Mouse (Mus musculus) right cerebral cortex, adult 2 months (tissue): ENCODE results near the gene Hdac10.

Experiments used
- DNase-seq, 2 experiments: peaks; one replicate each; pipeline ENCODE4 v3.0.0; 2021 to 2022; ENCODE audit warnings: low spot score in 2 of 2

Gene Hdac10

GRCm38 (mm10) chr15:89124312-89124711, 4.2 kb downstream of the Hdac10 start:
- DNase-seq = no peak

DNA sequence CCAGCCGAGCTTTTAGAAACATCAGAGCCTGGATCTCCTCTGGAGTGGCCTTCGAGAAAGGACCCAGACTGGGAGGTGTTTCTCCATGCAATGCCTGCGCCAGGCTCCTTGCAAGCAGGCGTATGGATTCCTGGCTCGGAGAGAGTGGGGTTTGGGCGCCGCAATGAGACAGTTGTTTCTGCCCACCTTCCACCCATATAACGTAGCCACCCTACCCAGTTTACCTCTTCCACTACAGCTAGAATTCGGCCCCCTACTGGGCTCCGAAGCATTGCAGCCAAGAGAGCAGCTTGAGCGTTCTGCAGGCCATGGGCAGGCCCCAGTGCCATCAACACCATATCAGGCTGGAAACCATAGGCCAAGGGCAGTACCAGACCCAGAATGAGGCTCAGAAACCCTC, 4.9 kb downstream of the Hdac10 start:
- DNase-seq = peak; percentile 69 to 77

DNA sequence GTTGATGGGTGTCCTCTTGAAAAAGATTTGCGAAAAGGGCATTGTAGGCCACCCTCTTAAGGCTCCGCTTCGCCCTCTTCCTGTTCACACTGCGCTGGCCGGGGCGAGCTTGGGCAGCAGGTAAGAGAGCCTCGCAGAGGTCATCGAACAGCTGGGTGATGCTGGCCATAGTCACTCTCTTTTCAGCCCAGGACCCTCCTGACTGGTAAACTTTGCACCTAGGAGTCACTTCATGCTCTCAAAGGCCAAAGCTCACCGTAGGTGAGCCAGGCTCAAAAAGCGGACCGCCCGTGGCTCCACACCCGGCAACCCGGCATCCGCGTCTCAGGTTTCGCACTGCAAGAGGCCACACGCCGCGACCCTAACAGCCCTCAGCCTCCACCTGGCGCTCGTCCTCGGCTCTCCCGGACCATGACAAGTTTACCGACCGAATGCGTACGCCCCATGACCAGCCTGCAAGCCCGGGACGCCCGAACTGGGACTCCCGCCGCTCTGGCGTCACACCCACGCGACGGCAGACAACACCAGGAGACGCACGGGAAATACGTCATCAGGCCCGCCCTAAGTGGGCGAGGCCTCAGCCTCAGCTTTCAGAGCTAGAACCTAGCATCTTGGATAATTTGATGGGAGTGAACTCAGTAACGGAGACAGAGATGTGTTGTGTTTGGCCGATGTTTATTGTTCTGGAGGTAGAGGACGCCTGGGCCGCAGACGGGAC, 5.7 kb downstream of the Hdac10 start, which contains the start of gene Tubgcp6:
Gene Tubgcp6 (minus strand): TSS at position 464 of the 718 bp plus-strand sequence.
- DNase-seq = peak; percentile 97 to 98

DNA sequence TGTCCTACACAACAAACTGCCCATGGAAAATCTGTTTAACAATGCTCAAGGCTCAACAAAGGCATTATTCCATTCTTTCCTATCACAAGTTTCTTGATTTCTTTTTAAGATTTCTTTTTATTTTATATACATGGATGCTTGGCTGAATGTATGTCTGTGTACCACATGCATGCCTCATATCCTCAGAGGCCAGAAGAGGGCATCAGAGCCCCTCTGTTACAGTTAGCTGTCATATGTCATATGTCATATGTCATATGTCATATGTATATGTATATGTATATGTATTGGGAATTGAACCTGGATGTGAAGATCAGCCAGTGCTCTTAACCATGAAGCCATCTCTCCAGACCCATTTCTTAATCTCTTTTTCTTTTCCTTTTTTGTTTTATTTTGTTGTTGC, 10.5 kb downstream of the Hdac10 start:
- no peak for DNase-seq

DNA sequence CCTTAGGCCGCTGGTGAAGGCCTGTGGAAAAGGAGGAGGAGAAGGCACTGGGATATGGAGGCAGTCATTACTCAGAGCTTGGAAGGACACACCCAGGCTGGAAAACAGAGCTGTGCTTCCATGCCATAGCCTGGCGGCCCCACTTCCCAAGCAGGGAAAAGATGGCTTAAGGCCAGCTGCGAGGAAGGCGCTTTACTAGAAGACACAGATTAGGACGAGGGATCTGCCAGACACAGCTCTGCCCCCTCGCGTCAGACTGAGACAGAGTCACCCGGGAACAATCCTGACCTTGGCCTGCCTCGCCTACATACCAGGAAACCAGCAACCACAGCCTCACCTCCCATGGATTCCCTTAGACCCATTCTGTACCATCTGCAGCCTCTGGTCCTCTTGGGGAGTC, 18.4 kb downstream of the Hdac10 start:
- DNase-seq = no peak

- no peak for DNase-seq
Observed at GRCm38 (mm10) chr15:89106976-89107375, 21.5 kb downstream of the Hdac10 start.

- DNase-seq = peak; percentile 50 to 64
Observed at GRCm38 (mm10) chr15:89106073-89106472, 22.4 kb downstream of the Hdac10 start.

DNA sequence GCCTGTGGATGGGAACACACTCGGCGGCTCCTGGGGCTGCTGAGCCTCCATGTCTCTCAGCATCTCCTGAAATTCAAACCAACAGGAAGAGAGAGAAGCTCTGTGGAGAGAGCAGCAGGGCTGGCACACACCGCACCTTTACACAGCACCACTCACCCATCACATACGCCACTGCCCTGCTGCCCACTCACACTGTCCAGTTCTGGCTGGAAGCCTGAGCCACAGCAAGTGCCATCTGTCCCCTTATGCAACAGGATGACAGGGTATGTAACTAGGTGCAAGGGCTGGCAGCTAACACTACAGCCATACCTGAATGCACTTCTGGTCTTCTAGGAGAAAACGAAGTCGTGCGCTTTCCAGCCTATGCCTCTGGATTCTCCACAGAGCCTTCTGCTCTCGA, 24.1 kb downstream of the Hdac10 start:
- peak; percentile 68 for DNase-seq

GRCm38 (mm10) chr15:89103921-89104320, 24.6 kb downstream of the Hdac10 start:
- no peak for DNase-seq

DNA sequence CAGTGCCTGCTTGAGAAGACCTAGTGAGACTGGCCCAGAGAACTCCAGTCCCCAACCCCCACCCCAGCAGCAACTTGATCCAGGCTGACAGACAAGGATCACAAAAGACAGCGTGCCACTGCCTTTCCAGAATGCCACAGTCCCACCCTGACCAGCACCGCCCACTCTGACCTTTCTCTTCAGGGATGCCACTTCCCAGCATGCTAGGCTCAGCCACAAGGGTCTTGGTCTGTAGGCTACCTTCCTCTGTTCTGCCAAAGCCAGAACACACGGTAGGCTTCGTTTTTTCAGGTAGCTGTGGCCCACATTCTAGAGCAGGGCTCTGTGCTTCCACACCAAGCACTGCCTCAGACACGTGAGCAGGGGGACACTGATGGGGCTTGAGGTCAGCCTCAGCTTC, 25.9 kb downstream of the Hdac10 start:
- no peak for DNase-seq

- no peak for DNase-seq
Observed at GRCm38 (mm10) chr15:89100823-89101222, 27.7 kb downstream of the Hdac10 start.

GRCm38 (mm10) chr15:89098616-89099015, 29.9 kb downstream of the Hdac10 start:
- DNase-seq = no peak

DNA sequence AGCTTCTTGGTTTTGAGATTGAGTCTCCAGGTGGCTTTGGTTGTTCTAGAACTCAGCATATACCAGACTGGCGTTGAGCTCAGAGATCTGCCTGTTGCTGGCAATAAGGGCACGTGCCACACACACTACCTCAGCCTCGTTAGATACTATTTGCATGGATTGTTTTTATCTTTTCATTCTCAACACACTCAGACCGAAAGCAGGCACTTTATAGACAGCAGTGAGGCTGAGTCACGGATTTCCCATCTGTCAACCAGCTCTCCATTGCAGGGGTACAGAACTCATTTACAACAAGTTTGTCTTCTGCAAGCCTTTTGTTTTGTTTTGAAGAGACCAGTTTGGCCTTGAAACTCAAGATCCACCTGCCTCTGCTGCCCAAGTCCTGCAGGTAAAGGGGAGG, 31.1 kb downstream of the Hdac10 start:
- DNase-seq = no peak

DNA sequence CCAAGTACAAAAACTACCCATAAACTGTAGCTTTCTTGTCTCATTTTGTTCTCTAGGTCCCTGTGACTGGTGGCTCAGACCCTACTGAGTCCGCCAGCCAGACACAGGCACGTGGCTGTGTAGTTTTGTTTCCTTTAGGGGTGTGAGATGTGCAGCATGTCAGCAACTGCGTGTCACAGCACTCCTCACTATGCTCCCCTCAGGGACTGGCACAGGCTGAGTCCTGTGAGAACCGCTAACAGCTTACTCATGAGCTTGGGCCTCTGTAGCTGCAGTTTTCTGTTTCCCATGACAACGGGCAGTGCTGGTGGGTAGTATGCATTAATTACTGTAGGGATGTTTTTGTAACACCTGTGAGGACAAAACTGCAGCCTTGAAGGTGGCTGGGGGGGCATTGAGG, 36.3 kb downstream of the Hdac10 start:
- DNase-seq = no peak

GRCm38 (mm10) chr15:89090662-89091061, 37.8 kb downstream of the Hdac10 start:
- peak; percentile 50 to 58 for DNase-seq

DNA sequence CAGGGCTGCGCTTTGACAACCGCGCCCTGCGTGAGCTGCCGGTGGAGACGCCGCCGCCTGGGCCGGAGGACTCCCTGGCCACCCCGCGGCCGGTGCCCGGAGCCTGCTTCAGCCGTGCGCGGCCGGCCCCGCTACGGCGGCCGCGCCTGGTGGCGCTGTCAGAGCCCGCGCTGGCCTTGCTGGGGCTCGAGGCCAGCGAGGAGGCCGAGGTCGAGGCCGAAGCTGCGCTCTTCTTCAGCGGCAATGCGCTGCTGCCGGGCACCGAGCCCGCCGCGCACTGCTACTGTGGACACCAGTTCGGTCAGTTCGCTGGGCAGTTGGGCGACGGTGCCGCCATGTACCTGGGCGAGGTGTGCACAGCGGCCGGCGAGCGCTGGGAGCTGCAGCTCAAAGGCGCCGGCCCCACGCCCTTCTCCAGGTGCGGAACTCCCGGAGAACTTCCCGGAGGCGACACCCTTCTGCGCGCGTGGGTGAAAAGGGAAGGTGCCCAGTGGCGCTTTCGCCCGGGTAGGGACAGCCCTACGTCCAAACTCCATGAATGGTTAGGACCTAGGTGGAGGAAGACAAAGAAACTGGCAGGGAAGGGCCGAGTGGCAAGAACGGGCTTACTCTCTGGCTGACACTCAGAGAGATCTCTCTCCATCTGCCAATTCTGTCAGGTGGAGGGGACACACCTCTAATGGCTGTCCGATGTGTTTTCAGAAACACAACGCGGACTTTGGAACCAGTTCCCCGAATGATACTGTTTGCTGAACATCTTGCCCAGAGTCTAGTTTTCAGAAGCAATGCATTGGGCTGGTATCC, 39.0 kb downstream of the Hdac10 start:
- no peak for DNase-seq

- peak; percentile 90 to 91 for DNase-seq
Observed at GRCm38 (mm10) chr15:89088607-89089247, 39.8 kb downstream of the Hdac10 start, which contains the start of gene Selenoo. Gene Selenoo, plus strand, starts transcription at chr15:89089084.

GRCm38 (mm10) chr15:89084826-89085225, 43.7 kb downstream of the Hdac10 start:
- DNase-seq = no peak

- DNase-seq = no peak
Observed at GRCm38 (mm10) chr15:89083906-89084305, 44.6 kb downstream of the Hdac10 start.

DNA sequence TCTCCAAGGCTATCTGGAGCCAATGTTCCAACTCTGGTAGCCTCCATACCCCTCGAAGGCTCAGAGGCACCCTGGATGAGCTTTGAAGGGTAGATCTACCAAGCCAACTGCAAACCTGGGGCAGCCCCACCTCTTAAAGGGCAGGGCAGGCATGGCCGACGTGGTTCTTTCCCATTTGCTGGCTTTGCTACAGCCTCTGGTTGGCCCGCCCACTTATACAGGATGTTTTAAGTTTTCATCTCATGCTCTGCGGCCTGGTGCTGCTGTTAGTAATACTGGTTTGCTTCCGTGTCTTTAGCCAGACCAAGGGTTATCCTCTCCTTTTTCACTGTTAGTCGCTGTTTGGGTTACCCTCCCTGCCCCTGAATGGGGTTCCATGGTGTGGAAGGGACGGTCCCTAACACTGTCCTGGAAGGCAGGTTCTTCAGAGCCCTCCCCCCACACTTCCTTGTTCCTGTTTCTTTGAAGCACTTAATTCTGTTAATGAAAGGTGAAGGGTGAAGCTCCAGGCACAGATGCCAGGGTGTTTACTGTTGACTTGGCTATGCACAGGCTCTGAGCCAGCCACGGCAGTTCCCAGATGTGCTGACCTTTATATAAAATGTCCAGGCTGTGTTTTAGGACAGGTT, 50.2 kb downstream of the Hdac10 start:
- no peak for DNase-seq

DNA sequence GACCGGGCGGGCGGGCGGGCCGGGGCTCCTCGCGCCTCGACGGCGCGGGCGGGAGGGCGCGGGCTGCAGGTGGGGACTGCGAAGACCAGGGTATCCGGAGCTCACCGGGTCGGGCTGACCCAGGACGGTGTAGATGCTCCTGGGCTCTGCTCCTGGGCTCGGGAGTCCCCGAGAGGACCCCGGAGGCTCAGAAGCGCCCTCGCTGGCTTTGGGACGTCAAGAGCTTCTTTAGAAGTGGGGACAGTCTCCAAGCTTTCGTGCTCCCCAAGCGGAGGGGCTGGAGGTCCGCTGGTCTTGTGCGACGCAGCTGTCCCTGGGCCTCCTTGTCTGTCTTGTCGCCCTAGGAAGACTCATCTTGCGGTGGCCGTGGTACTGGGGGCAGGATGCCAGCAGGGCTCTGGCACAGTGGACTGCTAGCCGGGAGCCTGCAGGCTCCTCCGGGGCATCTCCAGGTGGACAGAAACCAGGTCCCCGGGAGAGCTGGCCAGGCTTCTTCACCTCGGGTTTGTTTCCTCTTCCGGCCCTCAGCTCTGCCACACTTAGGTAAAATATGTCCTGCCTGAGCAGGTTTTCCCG, 52.3 kb downstream of the Hdac10 start:
- peak in 1 of 2 experiments; percentile 46 for DNase-seq
